Mouse (Mus musculus): ENCODE data around the gene Nptx1. TPM values are rescaled to one million over a fixed set of nuclear protein-coding genes. Genes with fewer than 3 reads are reported as not detected.
A peak's percentile ranks its signal among the peaks of the same experiment; 100 is the strongest.

Nptx1 gene
- total RNA-seq, 2 experiments from 2014 or later, result 247 to 272 TPM

DNA sequence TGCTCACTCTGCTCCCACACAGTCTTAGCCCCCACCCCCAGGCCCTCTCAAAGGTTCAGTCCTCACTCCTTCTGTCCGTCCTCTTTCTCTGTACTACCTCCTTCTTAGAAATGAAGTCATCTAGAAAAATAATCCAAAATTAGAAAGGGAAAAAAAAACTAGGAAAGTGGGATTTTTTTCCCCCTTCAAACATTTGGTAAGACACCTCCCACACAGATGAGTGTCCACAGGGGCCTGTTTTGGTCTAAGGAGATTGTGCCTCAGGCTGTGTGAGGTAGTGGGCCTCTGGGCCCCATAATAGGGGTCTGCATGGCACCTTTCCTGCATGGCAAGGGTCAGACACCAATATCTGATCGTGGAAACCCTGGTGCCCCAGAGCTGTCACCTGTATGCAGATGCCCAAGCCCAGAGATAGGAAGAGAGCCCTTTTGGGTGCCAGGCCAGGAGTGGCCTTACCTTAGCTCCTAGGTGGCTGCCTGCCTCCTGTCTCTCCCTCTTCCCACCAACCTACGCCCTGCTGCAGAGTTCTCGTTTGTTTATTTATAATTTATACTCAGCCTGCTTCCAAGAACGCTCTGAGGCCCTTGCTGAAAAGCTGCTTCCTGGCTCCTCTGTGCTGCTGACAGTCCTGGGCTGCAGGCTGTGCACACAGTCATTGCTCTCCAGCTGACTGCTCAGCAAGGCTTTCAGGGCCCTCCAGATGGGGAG is 27.4 kb downstream of the Nptx1 start:
- Histone ChIP-seq H3K4me3 (no peak overlapping the region), H3K27ac (peak overlapping the region; percentile 88)
- DNase-seq (ENCODE audit: extremely low spot score in 1 of 2, low spot score in 2 of 2), result peak in 1 of 2 experiments; percentile 51
- intact Hi-C loops (cut with DNase I), result no loop called here
- no peak for TF ChIP-seq CTCF (IDR thresholded peaks at IDR 0.05)

DNA sequence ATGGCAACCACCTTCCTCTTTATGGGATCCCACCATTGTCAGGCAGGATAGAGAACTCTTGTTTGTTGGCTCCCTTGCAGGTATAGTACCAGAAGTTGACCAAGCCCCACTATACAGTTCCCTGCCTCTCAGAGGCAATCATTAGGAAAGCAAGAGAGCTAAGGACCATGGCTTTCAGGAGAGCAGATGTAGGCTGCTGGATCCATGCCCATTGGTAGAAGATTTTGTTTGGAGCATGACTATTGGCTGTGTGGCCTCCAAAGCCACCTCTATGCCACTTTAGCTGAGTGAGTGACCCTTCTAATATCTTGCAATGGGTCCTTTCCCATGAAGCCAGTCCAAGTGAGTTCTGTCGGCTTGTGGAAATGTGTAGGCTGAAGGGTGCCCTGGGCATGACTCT is 28.2 kb downstream of the Nptx1 start:
- no peak overlapping the region for H3K4me3 ChIP-seq
- intact Hi-C loops (cut with DNase I), result loop anchor here (5.0 kb wide), 3 partner anchors 278 to 473 kb away; no protein-coding TSS in a partner anchor
- H3K27ac ChIP-seq, result peak overlapping the region; percentile 88
- no peak for TF ChIP-seq CTCF (IDR thresholded peaks at IDR 0.05)
- DNase-seq (ENCODE audit: extremely low spot score in 1 of 2, low spot score in 2 of 2), result no peak

DNA sequence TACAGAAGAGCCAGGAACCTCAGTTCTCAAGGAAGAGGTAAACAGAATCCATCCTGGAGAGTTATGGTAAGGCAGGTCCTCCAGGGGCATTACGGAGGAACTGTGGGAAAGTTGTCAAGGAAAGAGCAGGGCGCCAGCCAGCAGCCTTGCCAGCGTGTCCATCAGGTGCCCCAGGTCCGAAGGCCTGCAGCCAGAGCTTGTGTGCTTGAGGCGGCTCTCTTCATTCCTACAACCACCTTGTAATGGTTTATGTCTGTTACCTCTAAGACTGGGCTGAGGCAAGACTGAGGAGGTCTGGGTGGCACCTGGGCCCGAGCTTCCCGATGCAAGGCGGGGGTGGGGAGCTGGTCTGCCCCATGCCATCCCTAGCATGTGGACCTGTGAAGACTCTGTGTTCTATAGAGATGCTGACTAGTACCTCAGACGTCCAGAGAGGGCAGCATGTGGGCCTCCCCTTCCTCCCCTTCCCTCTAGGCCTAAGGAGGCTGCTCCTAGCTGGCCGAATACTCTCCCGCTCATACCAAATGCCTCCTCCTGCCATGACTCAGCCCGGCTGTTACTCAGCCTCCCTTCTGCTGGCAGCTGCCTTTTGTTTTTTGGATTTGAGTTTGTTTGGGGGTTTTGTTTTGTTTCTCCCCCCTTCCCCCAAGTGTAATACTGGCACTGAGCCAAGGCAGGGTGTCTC is 30.7 kb downstream of the Nptx1 start:
- peak overlapping the region; percentile 94 for H3K27ac ChIP-seq
- H3K4me3 ChIP-seq, result no peak overlapping the region
- DNase-seq (ENCODE audit: extremely low spot score in 1 of 2, low spot score in 2 of 2), result peak; percentile 39 to 59

DNA sequence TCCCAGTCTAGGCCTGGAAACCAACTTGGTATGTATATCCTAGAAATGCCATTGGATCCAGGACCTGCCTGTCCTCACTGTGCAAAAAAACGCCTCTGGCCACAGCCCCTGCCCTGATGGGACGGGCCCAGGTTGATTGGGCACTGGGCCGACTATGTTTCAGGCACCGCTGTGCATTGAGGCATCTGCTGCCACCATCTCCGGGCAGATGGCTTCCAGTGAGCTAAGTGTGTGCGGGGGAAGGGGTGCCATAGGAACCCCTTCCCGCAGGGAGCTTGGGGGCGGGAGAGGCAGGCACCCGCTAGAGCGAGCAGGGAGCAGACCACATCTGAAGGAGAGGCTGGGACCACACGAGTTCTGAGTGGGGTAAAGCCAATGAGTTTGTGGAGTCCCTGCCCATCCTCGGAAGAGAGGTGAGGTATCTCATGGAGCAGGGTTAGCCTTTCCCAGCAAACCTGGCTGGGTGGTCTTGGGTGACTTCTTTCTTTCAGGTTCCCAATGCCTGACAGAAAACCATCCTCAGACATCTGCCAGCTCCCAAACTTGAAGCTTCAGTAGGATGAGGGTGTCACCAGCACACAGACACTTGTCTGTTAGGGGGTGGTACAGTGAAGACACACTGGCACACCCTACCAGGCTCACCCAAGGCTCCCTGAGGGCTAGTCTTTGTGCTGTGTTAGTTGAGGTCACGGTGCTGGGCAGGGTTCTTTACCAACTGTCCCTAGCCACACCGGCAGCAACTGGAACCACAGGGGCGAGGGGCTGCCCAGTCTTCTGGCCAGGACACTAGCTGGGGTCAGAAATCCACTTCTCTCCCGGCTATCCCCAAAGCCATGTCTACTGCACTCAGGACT is 31.5 kb downstream of the Nptx1 start:
- Histone ChIP-seq H3K4me3 (no peak overlapping the region), H3K27ac (peak overlapping the region; percentile 94)
- intact Hi-C loops (cut with DNase I), result loop anchor here (2.0 to 5.0 kb wide), 4 partner anchors 31 to 476 kb away; partner anchors contain the start of gene Nptx1
- peak; percentile 58 to 74 for DNase-seq (ENCODE audit: extremely low spot score in 1 of 2, low spot score in 2 of 2)
- TF ChIP-seq CTCF (IDR thresholded peaks at IDR 0.05), result no peak

More for the DNA sequence above, 30.7 kb downstream of the Nptx1 start:
- TF ChIP-seq CTCF (IDR thresholded peaks at IDR 0.05), result peak; percentile 7; the same call in 1 of the 2 replicates
- intact Hi-C loops (cut with DNase I), result loop anchor here (5.0 kb wide), 3 partner anchors 280 to 475 kb away; no protein-coding TSS in a partner anchor

DNA sequence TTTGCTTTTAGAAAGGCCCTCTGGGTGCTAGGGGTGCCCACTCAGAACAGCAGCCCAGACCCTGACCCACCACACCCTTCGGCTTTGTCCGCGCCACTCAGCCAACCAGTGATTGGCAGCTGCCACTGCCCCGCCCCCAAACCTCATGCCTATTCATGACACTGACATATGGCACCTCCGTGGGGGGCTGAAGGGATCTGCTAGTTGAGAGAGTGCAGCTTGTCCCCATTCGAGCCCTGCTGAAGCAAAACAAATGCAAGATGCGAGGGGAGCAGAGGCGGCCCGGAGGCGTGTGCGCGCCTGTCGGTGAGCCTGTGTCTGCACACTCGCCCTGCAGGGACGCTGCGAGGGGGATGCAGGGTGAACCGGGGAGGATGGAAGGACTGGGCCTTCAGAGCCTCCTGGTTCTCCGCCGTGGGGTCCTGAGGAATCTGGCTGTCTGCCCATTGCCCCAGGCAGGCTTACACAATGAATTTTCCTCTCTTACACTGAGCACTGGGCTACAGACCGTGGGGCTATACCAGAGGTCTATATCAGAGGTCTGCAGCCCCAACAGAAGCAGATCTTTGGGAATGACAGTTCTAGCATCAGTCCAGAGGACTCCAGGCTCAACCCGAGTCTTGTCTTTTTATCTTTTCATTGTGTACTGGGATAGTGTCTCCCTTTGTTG is 32.5 kb downstream of the Nptx1 start:
- peak; percentile 48 for TF ChIP-seq CTCF (IDR thresholded peaks at IDR 0.05)
- peak overlapping the region; percentile 94 for H3K27ac ChIP-seq
- H3K4me3 ChIP-seq, result no peak overlapping the region
- peak; percentile 52 to 70 for DNase-seq (ENCODE audit: extremely low spot score in 1 of 2, low spot score in 2 of 2)
- intact Hi-C loops (cut with DNase I), result loop anchor here (2.0 to 5.0 kb wide), 4 partner anchors 32 to 477 kb away; partner anchors contain the start of gene Nptx1

DNA sequence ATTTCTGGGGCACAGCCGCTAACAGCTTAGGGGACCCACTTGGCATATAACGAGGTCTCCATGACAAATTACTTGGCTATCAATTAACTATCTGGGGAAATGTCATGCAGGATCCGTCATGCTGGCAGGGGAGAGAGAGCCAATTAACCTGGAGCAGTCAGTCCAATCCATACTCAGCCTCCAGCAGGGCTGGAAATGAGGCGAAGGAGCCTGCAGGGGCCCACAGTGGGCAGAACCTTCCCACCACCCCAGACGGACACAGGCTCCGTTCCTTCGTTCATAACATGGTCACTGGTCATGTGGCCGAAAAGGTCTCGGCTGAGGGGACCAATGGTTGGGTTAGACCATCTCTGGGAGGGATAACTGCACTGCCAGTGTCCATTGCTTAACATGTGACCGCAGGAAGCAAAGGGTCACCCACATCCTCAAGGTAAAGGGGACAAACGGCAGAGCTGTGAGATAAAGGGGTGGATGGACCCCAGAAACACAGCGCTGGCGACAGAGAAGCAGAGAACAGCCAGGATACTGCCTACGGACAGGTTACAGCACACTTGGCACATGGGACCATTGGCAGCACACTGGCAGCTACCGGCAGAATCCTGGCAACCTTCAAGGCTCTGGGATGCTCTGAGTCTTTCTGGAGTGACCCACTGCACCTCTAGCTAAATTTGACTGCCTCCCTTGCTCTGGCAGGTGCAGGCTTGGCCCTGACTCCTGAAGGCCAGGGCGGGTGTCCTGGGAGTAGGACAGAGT is 33.3 kb downstream of the Nptx1 start:
- Histone ChIP-seq H3K27ac (peak overlapping the region; percentile 94), H3K4me3 (no peak overlapping the region)
- intact Hi-C loops (cut with DNase I), result loop anchor here (2.0 kb wide), 1 partner anchor 33 kb away; the partner anchor contains the start of gene Nptx1
- no peak for DNase-seq (ENCODE audit: extremely low spot score in 1 of 2, low spot score in 2 of 2)
- no peak for TF ChIP-seq CTCF (IDR thresholded peaks at IDR 0.05)

DNA sequence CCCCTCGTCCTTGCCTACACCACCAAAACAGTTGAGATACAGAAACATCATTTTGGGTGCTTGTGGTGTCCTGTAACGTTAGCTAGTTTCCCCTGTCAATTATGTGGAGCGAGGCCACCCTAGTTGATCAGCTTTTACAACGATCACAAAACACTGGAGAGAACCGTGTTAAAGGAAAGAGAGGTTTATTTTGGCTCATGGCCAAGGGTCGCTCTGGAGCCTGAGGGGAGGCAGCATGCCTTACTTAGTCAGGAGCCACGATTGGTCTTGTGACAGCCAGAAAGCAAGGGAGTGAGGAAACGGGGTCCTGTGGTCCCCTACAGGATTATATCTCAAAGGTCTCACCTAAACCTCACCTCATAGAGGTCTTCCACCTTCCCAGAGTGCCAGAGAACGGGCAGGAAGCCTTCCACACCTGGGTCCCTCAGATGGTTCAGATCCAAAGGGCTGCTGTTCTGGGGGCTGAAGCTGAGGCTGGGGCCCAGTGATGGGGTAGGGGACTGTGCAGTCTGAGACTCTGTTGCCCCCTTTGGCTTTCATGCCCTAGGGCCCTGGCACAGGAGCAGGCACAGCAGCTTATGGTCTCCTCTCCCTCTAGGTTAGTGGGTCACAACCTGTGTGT is 34.4 kb downstream of the Nptx1 start:
- intact Hi-C loops (cut with DNase I), result no loop called here
- no peak overlapping the region for H3K4me3 ChIP-seq
- DNase-seq (ENCODE audit: extremely low spot score in 1 of 2, low spot score in 2 of 2), result no peak
- H3K27ac ChIP-seq, result no peak overlapping the region
- no peak for TF ChIP-seq CTCF (IDR thresholded peaks at IDR 0.05)

DNA sequence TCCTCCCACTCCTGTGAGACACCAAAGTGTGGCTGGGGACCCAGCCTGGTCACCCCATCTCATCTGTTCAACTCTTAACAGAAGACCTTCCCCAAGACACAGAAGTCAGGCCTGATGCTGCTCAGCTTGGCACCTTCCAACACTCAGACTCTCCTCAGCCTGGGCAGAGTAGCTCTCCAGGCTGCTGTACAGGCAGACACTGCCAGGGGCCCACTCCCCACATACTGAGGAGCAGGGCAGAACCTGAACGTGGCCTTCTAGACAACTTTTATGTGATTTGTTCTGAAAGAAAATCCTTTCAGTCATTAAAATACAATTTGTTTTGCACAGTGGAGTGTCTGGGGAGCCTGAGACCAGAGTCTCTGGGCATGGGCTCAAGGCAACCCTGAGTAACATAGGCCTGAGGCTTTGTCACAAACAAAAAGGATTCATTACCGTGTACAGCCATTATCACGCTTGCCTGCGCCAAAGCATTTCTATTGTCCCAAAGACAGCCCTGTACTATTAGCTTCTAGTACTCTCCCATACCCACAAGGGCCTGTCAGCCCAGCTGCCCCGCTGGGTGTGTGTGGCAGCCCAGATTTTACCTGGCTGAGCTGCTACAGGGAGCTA is 38.3 kb downstream of the Nptx1 start:
- no peak for TF ChIP-seq CTCF (IDR thresholded peaks at IDR 0.05)
- no peak for DNase-seq (ENCODE audit: extremely low spot score in 1 of 2, low spot score in 2 of 2)
- intact Hi-C loops (cut with DNase I), result loop anchor here (5.0 to 10.0 kb wide), 2 partner anchors 93 to 276 kb away; partner anchors contain the start of gene Rptor
- H3K4me3 ChIP-seq, result no peak overlapping the region
- H3K27ac ChIP-seq, result peak overlapping the region; percentile 80

DNA sequence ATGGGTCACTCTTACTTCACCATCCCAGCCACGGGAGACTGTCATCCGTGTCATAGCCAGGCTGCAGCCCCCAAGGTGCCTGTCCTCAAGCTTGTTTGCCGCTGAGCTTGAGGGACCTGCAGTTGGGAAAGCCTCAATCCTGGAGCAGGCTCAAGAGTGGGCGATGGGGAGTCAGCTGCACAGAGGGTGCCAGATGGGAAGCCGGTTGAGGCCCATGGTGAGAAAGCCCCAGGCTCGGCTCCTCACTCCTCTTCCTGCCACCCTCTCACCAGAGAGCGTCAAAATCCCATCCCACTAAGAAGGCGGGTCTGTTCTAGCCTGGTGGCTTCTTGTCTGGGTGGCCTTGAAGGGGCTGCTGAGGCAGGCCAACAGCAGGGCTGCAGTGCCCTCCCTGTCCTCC is 39.8 kb downstream of the Nptx1 start:
- Histone ChIP-seq H3K27ac (peak overlapping the region; percentile 80), H3K4me3 (no peak overlapping the region)
- peak; percentile 51 to 74 for DNase-seq (ENCODE audit: extremely low spot score in 1 of 2, low spot score in 2 of 2)
- intact Hi-C loops (cut with DNase I), result loop anchor here (5.0 to 10.0 kb wide), 2 partner anchors 95 to 277 kb away; partner anchors contain the start of gene Rptor
- TF ChIP-seq CTCF (IDR thresholded peaks at IDR 0.05), result no peak

Measured in left cerebral cortex, adult 2 months (tissue).